Mouse (Mus musculus) monocyte, adult 2 months (primary cell): ENCODE measurements at regions not wholly inside any gene's neighbourhood (a gene's known extent, or its start where the extent isn't known, plus 50 kb on each side); places are given as distances from the start of the nearest gene placed in this dataset.

Source experiments
- DNase-seq, 2 experiments: peaks; one replicate each; pipeline ENCODE4 v3.0.0; 2022; ENCODE audit warnings: low spot score in 2 of 2, low read depth in 1 of 2

- DNase-seq = no peak
Measured at GRCm38 (mm10) chr2:79078836-79079394, 176.3 kb upstream of the Itga4 start.

- DNase-seq = no peak
Measured at GRCm38 (mm10) chr2:79081769-79082168, 173.5 kb upstream of the Itga4 start.

- DNase-seq = no peak
Measured at GRCm38 (mm10) chr2:79086280-79086679, 168.9 kb upstream of the Itga4 start.

GRCm38 (mm10) chr2:79086857-79087578, 168.2 kb upstream of the Itga4 start:
- peak in 1 of 2 experiments; percentile 10 for DNase-seq

GRCm38 (mm10) chr2:79087600-79088205, 167.5 kb upstream of the Itga4 start:
- no peak for DNase-seq

DNA sequence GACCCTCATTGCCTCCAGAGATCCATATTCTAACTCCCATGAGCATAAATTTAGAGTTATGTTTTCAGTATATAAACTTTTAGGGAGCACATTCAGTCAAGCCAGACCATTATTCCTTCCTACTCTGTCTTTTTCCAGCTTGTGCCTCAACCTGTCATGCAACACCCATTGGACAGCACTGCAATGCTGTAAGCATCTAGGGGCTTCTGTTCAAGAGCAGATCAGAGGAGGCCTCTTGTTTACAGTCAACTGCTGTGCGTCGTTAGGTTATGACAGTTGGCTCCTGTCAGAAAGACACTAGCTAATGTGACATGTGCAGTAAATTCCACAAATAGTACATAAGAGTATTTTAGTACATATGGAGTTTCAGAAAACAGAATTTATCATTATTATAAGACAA, 165.0 kb upstream of the Itga4 start:
- no peak for DNase-seq

GRCm38 (mm10) chr2:79094298-79094697, 160.9 kb upstream of the Itga4 start:
- no peak for DNase-seq

DNA sequence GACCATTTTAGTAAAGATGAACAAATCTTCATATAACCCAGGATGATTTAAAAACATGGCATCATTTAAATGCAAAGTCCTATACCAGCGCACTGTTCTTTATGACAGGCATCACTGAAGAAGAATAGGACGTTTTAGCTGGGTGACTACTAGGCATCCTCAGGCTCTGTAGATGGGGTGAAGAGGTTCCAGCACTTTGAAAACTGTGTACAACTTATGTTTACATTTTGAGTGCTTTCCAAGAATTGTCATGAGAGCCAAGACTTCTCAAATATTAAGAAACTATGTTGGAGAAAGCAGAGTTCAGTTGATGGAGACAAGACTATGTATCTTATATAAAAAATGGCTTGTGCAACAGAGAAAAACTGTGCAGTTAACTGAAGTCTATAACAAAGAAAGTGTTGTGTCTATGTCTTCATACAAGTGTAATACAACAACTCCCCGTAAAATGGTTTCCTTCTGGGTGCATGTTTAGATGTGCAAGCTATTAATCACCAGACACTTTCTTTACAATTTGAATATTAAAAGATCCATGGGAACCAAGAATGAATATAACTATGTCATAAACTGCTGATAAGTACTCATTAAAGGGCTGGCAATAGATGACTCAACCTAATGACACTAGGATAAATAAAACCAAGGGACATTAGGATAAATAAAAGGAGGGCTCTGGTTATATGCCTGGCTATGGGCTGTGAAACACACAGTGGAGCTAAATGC, 158.5 kb upstream of the Itga4 start:
- no peak for DNase-seq

- DNase-seq = no peak
Measured at GRCm38 (mm10) chr2:79099601-79100000, 155.6 kb upstream of the Itga4 start.

- no peak for DNase-seq
Measured at GRCm38 (mm10) chr2:79111673-79112072, 143.6 kb upstream of the Itga4 start.

GRCm38 (mm10) chr2:79112076-79112475, 143.2 kb upstream of the Itga4 start:
- DNase-seq = no peak

DNA sequence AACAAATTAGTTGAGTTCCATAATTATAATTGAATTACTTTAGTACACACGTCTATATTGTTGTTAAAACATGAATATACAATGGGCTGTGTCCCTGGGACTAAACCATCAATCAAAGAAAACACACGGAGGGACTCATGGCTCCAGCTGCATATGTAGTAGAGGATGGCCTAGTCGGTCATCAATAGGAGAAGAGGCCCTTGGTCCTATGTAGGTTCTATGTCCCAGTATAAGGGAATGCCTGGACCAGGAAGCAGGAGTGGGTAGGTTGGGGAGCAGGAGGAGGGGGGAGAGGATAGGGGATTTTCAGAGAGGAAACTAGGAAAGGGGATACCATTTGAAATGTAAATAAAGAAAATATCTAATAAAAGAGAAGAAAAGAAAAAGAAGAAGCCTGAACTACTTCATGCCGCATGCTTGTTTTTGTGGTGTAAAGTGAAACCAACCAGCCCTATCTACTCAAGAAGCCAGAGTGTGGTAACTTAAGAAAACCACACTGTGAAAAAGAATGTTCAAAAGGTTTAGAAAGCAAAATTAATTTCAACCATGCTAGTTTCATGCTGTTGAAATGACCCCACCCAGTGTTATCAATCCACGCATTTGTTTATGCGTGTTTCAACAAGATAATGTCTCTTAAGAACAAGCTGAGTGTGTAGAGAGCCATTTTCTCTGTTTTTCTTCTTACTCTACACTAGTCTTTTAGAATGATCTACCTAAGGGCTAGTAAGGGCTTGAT, 134.4 kb upstream of the Itga4 start:
- DNase-seq = no peak

DNA sequence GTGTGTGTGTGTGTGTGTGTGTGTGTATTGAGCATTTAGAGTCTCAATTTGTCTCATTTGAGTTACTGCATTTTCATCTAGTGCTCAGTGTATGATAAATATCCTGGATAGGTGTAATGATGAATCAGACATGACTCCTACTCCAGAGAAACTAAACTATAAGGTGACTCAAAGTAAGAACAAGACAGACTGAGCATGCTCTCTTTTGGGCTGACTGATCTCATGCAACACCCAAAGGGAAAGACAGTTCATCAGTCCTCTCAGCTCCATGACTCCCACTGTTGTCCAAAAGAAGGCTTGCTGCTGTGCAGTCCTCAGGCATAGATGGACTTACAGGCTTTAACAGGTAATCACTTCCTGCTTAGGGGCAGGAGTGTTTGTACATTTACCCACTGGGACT, 132.7 kb upstream of the Itga4 start:
- no peak for DNase-seq

DNA sequence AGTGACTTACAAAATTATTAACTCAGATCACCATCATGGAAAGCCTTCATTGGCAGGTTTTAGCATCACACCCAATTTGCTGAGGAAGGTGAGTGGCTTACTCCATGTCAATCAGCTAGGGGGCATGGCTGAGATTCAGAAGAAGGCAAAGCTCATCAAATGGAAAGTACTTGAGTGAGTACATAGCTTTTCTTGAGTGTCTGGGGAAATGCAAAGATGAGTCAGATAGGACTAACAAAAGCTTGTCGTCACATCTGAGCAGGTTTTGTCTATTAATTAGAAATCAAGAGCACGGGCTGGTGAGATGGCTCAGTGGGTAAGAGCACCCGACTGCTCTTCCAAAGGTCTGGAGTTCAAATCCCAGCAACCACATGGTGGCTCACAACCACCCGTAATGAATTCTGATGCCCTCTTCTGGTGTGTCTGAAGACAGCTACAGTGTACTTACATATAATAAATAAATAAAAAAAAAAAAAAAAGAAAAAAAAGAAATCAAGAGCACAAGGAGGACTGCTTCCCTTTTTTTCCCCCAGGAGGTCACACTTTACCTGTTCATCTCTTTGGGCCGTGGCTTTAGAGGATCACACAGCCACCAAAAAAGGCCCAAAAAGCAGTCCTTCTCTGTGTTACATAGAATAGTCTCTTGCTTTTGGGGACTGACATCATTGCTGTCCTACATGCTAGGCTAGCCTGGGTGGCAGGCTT, 130.8 kb upstream of the Itga4 start:
- no peak for DNase-seq

GRCm38 (mm10) chr2:79126170-79126879, 128.9 kb upstream of the Itga4 start:
- no peak for DNase-seq

GRCm38 (mm10) chr2:79126996-79127741, 128.1 kb upstream of the Itga4 start:
- DNase-seq = no peak

GRCm38 (mm10) chr2:79127822-79128221, 127.4 kb upstream of the Itga4 start:
- DNase-seq = no peak

- no peak for DNase-seq
Measured at GRCm38 (mm10) chr2:79130660-79131059, 124.6 kb upstream of the Itga4 start.

- no peak for DNase-seq
Measured at GRCm38 (mm10) chr2:79131235-79131634, 124.0 kb upstream of the Itga4 start.
